Mouse (Mus musculus): ENCODE results near the gene Olfr461. TPM values are rescaled to one million over a fixed set of nuclear protein-coding genes. Genes with fewer than 3 reads are reported as not detected.

Gene Olfr461
- total and polyA plus RNA-seq, 3 experiments: not detected

DNA sequence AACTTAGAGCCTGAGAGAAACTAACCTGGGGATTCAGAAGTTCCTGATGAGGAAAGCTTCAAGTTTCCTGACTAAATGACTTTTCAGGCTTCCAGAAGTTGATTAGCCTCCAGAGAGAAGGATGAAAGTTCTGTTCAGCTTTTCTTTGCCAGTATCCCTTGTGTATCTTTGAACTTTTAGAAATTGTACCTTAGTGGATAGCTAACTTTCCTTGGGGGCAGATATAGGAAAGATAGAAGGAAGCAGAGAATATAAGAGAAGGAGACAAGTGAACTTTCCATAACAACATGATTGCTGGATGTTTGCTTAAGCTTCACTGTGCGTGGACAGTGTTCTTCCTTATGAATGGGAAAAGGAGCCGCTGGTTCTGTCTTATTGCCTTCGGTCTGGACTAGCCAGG, 14.3 kb upstream of the Olfr461 start, which contains the start of gene Olfr460:
TSS of gene Olfr460 (plus strand) at position 301 of the 400 bp plus-strand sequence.
- dilution Hi-C loops (cut with MboI; ENCODE audit: extremely low pct_ligation_motif_present, extremely low pct_unique_long_range_greater_than_20kb, low sequenced_read_pairs): no loop called here

GRCm38 (mm10) chr6:40544690-40545089, 10.2 kb downstream of the Olfr461 start:
- Histone ChIP-seq H3K9ac (ENCODE audit: insufficient read depth, low read depth) (no peak overlapping the region), H3K4me2 (ENCODE audit: insufficient read depth, low read depth, poor library complexity, severe bottlenecking) (no peak overlapping the region), H3K36me3 (replicated peaks in 1 of 2; ENCODE audit: control insufficient read depth in 1 of 2, insufficient read depth in 1 of 2, low read length in 1 of 2) (no peaks in the 10 kb centered on the region), H3K9me3 (replicated peaks; ENCODE audit: low read length) (no peaks in the 10 kb centered on the region), H3K27ac (ENCODE audit: insufficient read depth, low read depth) (no peak overlapping the region), H3K27me3 (replicated peaks) (no peaks in the 10 kb centered on the region), H3K4me1 (ENCODE audit: control insufficient read depth in 1 of 2, insufficient read depth in 2 of 2) (no peaks in the 10 kb centered on the region), H3K79me2 (replicated peaks; ENCODE audit: control insufficient read depth, extremely low read depth, insufficient read depth, poor library complexity, severe bottlenecking) (no peaks in the 10 kb centered on the region), H3K4me3 (replicated peaks in 1 of 3; ENCODE audit: low read depth in 2 of 3, low read length in 2 of 3, poor library complexity in 1 of 3) (no peak overlapping the region)
- TF ChIP-seq TCF12 (IDR thresholded peaks at IDR 0.05; ENCODE audit: low read depth, low read length) (no peak), KAT2A (IDR thresholded peaks at IDR 0.05; ENCODE audit: insufficient replicate concordance, low read length) (no peak), SMC3 (IDR thresholded peaks at IDR 0.05; ENCODE audit: low read depth, low read length) (no peak), RAD21 (IDR thresholded peaks at IDR 0.05; ENCODE audit: low read depth, low read length) (no peak)
- dilution Hi-C loops (cut with MboI; ENCODE audit: extremely low pct_ligation_motif_present, extremely low pct_unique_long_range_greater_than_20kb, low sequenced_read_pairs) (no loop called here), in situ Hi-C loops (cut with MboI; ENCODE audit: low pct_ligation_motif_present, low pct_unique_long_range_greater_than_20kb, low sequenced_read_pairs) (no loop called here)
- DNase-seq (ENCODE audit: extremely low read depth): no peak

More for the DNA sequence above, 14.3 kb upstream of the Olfr461 start, which contains the start of gene Olfr460:
- no peak for DNase-seq (ENCODE audit: extremely low read depth)
- H3K27ac ChIP-seq (ENCODE audit: insufficient read depth, low read depth): no peak within 1 kb of the TSS
- peaks cover 4 to 18% of the 10 kb centered on the region in 2 experiments; a peak in 3 of 4 replicates for H3K4me1 ChIP-seq (ENCODE audit: control insufficient read depth in 1 of 2, insufficient read depth in 2 of 2)
- no peak within 1 kb of the TSS for H3K9ac ChIP-seq (ENCODE audit: insufficient read depth, low read depth)
- H3K36me3 ChIP-seq (replicated peaks in 1 of 2; ENCODE audit: control insufficient read depth in 1 of 2, insufficient read depth in 1 of 2, low read length in 1 of 2): no peaks in the 10 kb centered on the region
- H3K79me2 ChIP-seq (replicated peaks; ENCODE audit: control insufficient read depth, extremely low read depth, insufficient read depth, poor library complexity, severe bottlenecking): no peaks in the 10 kb centered on the region
- H3K4me2 ChIP-seq (ENCODE audit: insufficient read depth, low read depth, poor library complexity, severe bottlenecking): no peak within 1 kb of the TSS
- no peaks in the 10 kb centered on the region for H3K27me3 ChIP-seq (replicated peaks)
- H3K9me3 ChIP-seq (replicated peaks; ENCODE audit: low read length): no peaks in the 10 kb centered on the region
- H3K4me3 ChIP-seq (replicated peaks in 1 of 3; ENCODE audit: low read depth in 2 of 3, low read length in 2 of 3, poor library complexity in 1 of 3): no peak within 1 kb of the TSS
- in situ Hi-C loops (cut with MboI; ENCODE audit: low pct_ligation_motif_present, low pct_unique_long_range_greater_than_20kb, low sequenced_read_pairs): no loop called here
- no peak for TF ChIP-seq MAFK (IDR thresholded peaks at IDR 0.05; ENCODE audit: insufficient replicate concordance, low read length)

DNA sequence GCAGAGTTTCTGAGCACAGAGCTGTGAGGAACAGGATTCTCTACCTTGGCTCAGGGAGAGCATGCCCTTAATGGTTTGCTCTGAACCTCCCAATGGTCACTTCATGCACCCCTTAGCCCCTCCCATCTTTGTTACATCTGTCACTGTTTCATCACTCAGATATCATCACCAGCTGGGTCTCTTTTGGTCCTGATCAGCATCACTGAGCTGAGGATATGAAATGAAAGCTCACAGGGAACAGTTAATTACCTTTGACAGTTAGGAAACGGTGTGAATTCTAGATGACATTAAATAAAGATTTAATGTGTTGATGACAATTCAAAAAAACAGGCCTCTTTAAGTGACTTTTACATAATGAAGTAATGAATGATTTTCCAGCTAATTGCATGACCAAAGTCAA, 35.4 kb downstream of the Olfr461 start, which contains the start of gene Prss37:
TSS of gene Prss37 (minus strand) at position 101 of the 400 bp plus-strand sequence.
- Histone ChIP-seq H3K4me2 (ENCODE audit: insufficient read depth, low read depth, poor library complexity, severe bottlenecking) (no peak within 1 kb of the TSS), H3K4me1 (ENCODE audit: control insufficient read depth in 1 of 2, insufficient read depth in 2 of 2) (no peaks in the 10 kb centered on the region), H3K27ac (ENCODE audit: insufficient read depth, low read depth) (no peak within 1 kb of the TSS), H3K9ac (ENCODE audit: insufficient read depth, low read depth) (no peak within 1 kb of the TSS), H3K36me3 (replicated peaks in 1 of 2; ENCODE audit: control insufficient read depth in 1 of 2, insufficient read depth in 1 of 2, low read length in 1 of 2) (no peaks in the 10 kb centered on the region), H3K9me3 (replicated peaks; ENCODE audit: low read length) (no peaks in the 10 kb centered on the region), H3K4me3 (replicated peaks in 1 of 3; ENCODE audit: low read depth in 2 of 3, low read length in 2 of 3, poor library complexity in 1 of 3) (no peak within 1 kb of the TSS), H3K79me2 (replicated peaks; ENCODE audit: control insufficient read depth, extremely low read depth, insufficient read depth, poor library complexity, severe bottlenecking) (no peaks in the 10 kb centered on the region), H3K27me3 (replicated peaks) (no peaks in the 10 kb centered on the region)
- dilution Hi-C loops (cut with MboI; ENCODE audit: extremely low pct_ligation_motif_present, extremely low pct_unique_long_range_greater_than_20kb, low sequenced_read_pairs): no loop called here
- DNase-seq (ENCODE audit: extremely low read depth): no peak
- TF ChIP-seq EP300 (IDR thresholded peaks at IDR 0.05; ENCODE audit: low read length) (no peak), CHD1 (IDR thresholded peaks at IDR 0.05; ENCODE audit: low read depth, low read length) (no peak), SIN3A (IDR thresholded peaks at IDR 0.05; ENCODE audit: low read length) (no peak), TBP (conservative IDR thresholded peaks at IDR 0.05; ENCODE audit: low read depth, low read length) (no peak), ZC3H11A (IDR thresholded peaks at IDR 0.05; ENCODE audit: low read depth, low read length) (no peak), MAX (IDR thresholded peaks at IDR 0.05; ENCODE audit: low read length) (no peak), RCOR1 (conservative IDR thresholded peaks at IDR 0.05; ENCODE audit: low read depth, low read length) (no peak), POLR2A (IDR thresholded peaks at IDR 0.05; ENCODE audit: low read depth, low read length) (no peak)
- in situ Hi-C loops (cut with MboI; ENCODE audit: low pct_ligation_motif_present, low pct_unique_long_range_greater_than_20kb, low sequenced_read_pairs): no loop called here
